Mouse (Mus musculus): Measurements from ENCODE around the gene Fam13a. TPM values are rescaled to one million over a fixed set of nuclear protein-coding genes. Genes with fewer than 3 reads are reported as not detected.

Fam13a gene
- polyA plus RNA-seq, 1 experiment from 2014 or later, result 9.0 TPM

DNA sequence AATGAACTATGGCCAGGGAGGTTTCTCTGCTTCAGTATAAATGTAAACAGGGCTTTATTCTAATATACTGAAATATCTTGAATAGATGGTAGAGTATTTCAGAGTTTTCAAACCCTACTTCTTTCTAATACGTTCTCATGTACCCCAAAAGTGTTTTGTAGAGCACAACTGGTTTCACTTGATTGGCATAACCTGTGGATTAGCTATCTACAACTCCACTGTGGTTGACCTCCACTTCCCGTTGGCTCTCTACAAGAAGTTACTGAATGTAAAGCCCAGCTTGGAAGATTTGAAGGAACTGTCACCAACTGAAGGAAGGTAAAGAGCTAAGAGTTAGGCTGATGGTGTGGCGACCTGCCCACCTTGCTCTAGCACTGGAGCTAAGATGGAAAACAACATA lies 134.4 kb downstream of the Fam13a start:
- WGBS, result 91% methylated on average over 3 of the region's 3 CpGs
- Histone ChIP-seq H3K4me1 (ENCODE audit: control insufficient read depth in 2 of 2, insufficient read depth in 2 of 2, low read length in 2 of 2) (no peaks in the 10 kb centered on the region), H3K9me3 (ENCODE audit: control insufficient read depth, low read length) (no peaks in the 10 kb centered on the region), H3K27ac (replicated peaks in 1 of 2; ENCODE audit: control insufficient read depth in 1 of 2, insufficient read depth in 1 of 2, low read depth in 2 of 2, low read length in 2 of 2) (no peak overlapping the region), H3K36me3 (ENCODE audit: control insufficient read depth, insufficient read depth, low read length) (peaks cover 91% of the 10 kb centered on the region), H3K27me3 (ENCODE audit: control insufficient read depth, insufficient read depth, low read length) (no peaks in the 10 kb centered on the region), H3K9ac (ENCODE audit: low read length) (no peak overlapping the region), H3K4me2 (ENCODE audit: low read length) (no peak overlapping the region), H3K4me3 (ENCODE audit: control insufficient read depth in 1 of 2, insufficient read depth in 1 of 2, low read depth in 1 of 2, low read length in 2 of 2) (no peak overlapping the region)
- no peak for ATAC-seq (ENCODE audit: insufficient number of reproducible peaks, insufficient read depth, low FRiP score, low read depth)

DNA sequence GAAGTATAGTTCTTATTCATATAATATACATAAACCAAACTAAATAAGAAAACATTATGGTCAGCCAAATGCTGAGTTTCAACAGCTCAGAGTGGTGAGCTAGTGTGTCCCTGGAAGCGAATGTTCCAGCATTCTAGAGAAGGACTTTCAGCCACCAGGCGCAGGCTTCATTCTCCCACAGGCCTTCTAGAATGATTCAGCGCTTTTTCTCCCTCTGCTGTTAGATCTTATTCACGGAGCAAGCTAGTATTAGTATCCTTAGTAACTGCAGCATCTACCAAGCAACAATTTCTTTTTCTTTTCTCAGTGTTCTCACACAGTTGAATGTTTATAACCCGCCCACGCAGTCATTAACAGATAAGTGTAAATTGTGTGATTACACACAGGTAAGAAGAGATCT lies 142.1 kb downstream of the Fam13a start:
- Histone ChIP-seq H3K4me1 (ENCODE audit: control insufficient read depth in 2 of 2, insufficient read depth in 2 of 2, low read length in 2 of 2) (peaks cover 0 to 4% of the 10 kb centered on the region in 2 experiments; a peak in 1 of 4 replicates), H3K9me3 (ENCODE audit: control insufficient read depth, low read length) (no peaks in the 10 kb centered on the region), H3K4me3 (ENCODE audit: control insufficient read depth in 1 of 2, insufficient read depth in 1 of 2, low read depth in 1 of 2, low read length in 2 of 2) (no peak overlapping the region), H3K27ac (replicated peaks in 1 of 2; ENCODE audit: control insufficient read depth in 1 of 2, insufficient read depth in 1 of 2, low read depth in 2 of 2, low read length in 2 of 2) (no peak overlapping the region), H3K36me3 (ENCODE audit: control insufficient read depth, insufficient read depth, low read length) (peaks cover 69% of the 10 kb centered on the region), H3K9ac (ENCODE audit: low read length) (no peak overlapping the region), H3K27me3 (ENCODE audit: control insufficient read depth, insufficient read depth, low read length) (no peaks in the 10 kb centered on the region), H3K4me2 (ENCODE audit: low read length) (no peak overlapping the region)
- WGBS, result 77% methylated on average over 6 of the region's 6 CpGs
- ATAC-seq (ENCODE audit: insufficient number of reproducible peaks, insufficient read depth, low FRiP score, low read depth), result no peak

Other genes with a start within 250 kb of the Fam13a start
- 58.2 and 65.8 TPM in 2 replicates for gene Herc3, start 193.1 kb downstream of the Fam13a start, polyA plus RNA-seq (2014; fragmentation: Nextera tagmentation; extraction: Ambion mirVana)
- gene Nap1l5, start 117.5 kb downstream of the Fam13a start, polyA plus RNA-seq (2014; fragmentation: Nextera tagmentation; extraction: Ambion mirVana), result 0.98 and 1.7 TPM in 2 replicates
- gene Tigd2, start 184.3 kb upstream of the Fam13a start, polyA plus RNA-seq (2014; fragmentation: Nextera tagmentation; extraction: Ambion mirVana), result 14.3 and 18.8 TPM in 2 replicates